Mouse (Mus musculus): Measurements from ENCODE around the gene Rarres2.
A peak's percentile ranks its signal among the peaks of the same experiment; 100 is the strongest.

Gene Rarres2

GRCm38 (mm10) chr6:48572572-48573061 is at the start of gene Rarres2:
Gene Rarres2, minus strand, starts transcription at chr6:48572789.
- no peak for DNase-seq (ENCODE audit: low spot score)

- DNase-seq (ENCODE audit: low spot score) = no peak
These were observed 47.4 kb upstream of the Rarres2 start for GRCm38 (mm10) chr6:48620031-48620430.

GRCm38 (mm10) chr6:48614756-48615155 is 42.2 kb upstream of the Rarres2 start:
- DNase-seq (ENCODE audit: low spot score) = no peak

DNA sequence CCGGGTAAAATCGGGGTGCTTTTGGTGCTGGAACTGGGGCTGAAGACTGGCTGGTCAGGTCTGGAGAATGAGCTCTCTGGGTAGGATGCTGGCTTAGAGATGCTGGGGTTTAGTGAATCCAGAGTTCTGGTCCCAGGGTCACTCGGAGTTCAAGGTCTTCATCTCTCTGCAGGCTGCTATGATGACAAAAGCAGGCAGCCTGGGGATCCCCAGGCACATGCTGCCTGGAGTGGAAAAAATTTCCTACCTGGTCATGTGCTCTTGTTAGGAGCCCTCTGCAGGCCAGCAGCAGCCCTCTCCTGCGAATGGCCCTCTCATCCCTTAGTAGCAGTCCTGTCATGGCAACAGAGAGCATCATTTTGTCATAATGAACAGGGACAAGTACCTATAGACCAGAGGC is 40.9 kb upstream of the Rarres2 start:
- no peak for DNase-seq (ENCODE audit: low spot score)

GRCm38 (mm10) chr6:48610657-48611056 is 38.1 kb upstream of the Rarres2 start:
- no peak for DNase-seq (ENCODE audit: low spot score)

- DNase-seq (ENCODE audit: low spot score) = no peak
These were observed 36.9 kb upstream of the Rarres2 start for GRCm38 (mm10) chr6:48609512-48609911.

DNA sequence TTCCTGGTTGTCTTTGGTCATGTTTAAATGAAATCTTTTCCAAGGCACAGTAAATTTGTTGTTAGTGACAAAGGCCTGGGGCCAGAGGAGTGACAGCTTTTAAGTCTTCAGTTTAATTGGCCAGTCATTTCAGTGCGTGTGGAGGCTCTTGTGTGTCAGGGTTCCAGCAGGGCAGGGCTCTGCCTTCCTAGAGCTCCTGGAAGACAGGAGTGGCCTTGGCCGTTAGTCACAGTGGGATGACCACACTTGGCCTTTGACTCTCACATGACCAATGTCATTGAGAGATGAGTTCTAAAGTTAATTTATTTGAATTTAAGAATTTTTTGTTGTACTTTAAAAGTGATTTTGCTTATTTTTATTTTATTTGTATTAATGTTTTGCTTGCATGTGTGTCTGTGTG is 35.5 kb upstream of the Rarres2 start:
- no peak for DNase-seq (ENCODE audit: low spot score)

GRCm38 (mm10) chr6:48602080-48602741 is 29.6 kb upstream of the Rarres2 start:
- no peak for DNase-seq (ENCODE audit: low spot score)

DNA sequence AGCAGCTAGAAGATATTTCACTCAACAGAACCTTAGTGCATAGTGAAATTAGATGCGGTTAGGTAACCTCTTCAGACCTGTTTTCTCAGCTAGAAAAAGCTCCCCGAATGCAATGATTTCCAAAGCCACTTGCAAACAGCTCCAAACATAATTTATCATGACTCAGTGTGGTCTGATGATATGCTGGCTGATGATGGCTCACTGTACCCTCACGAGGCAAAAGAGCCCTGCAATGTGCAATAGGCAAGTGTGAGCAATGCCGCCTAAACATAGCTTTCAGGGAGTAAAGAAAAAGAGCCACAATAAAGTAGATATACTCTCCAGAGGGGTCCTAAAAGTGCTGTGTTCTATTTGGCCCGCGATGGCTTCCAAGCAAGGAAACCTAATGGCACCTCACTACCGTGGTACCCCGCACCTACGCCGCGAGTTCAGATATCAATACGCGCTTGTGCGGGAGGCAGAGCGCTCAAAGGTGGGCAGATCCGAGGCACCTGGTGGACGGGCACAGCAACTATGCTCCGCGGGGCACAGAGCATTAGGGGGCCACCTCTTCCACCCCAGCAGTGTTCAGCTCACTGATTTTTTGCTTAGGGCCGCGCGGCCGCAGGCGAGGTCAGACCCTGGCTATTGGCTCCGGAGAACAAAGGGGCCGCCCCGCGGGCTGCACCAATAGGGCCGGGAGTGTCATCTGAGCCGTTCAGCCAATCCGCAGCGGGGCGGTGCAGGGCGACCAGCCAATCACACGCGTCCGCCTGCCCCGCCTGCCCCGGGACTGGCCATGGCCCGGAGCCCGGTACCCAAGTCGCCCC is 28.9 kb upstream of the Rarres2 start, which contains the start of gene Zfp775:
Gene Zfp775, plus strand, starts transcription at position 793 of the 809 bp plus-strand sequence.
- DNase-seq (ENCODE audit: low spot score) = peak; percentile 97

GRCm38 (mm10) chr6:48600594-48600993 is 28.0 kb upstream of the Rarres2 start:
- DNase-seq (ENCODE audit: low spot score) = no peak

DNA sequence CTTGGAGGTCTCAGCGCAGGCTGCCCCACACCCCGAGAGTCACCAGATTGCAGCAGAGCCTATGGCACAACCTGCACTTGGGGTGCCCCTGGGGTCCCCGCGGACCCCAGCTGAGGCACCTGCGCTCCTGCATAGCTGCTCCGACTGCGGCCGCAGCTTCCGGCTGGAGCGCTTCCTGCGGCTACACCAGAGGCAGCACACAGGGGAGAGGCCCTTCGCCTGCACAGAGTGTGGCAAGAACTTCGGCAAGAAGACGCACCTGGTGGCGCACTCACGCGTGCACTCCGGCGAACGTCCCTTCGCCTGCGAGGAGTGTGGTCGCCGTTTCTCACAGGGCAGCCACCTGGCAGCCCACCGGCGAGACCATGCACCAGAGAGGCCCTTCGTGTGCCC is 24.6 kb upstream of the Rarres2 start:
- DNase-seq (ENCODE audit: low spot score) = no peak

DNA sequence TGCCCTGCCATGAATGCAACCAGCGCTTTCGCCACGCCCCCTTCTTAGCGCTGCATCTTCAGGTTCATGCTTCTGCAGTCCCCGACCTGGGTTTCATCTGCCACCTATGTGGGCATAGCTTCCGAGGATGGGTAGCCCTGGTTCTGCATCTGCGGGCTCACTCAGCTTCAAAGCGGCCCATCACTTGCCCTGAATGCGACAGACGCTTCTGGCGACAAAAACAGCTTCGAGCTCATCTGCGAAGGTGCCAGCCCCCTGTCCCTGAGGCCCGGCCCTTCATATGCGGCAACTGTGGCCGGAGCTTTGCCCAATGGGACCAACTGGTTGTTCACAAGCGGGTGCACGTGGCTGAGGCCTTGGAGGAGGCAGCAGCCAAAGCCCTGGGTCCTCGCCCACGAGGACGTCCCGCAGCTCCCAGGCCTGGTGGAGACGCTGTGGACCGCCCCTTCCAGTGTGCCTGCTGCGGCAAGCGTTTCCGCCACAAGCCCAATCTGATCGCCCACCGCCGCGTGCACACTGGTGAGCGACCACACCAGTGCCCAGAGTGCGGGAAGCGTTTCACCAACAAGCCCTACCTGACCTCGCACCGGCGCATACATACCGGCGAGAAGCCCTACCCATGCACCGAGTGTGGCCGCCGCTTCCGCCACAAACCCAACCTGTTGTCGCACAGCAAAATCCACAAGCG is 24.1 kb upstream of the Rarres2 start:
- no peak for DNase-seq (ENCODE audit: low spot score)

DNA sequence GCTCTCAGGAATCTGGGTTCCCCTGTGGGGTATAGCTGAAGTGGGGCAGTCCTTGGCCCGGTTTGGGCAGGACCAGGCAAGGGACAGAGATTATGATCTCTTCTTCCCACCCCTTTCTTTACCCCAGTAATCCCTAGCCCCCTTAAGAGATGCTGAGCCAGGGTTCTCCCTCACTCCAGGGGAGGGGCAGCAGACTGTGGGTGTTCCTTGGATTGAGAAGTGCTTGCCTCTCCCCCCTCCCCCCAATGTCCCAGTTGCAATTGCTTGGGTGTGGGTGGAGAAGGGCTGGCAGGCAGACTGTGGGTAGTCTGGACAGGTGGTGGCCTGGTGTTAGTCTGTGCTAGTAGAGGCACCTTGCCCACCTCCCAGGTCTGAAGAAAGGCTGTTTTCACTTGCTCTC is 22.7 kb upstream of the Rarres2 start:
- no peak for DNase-seq (ENCODE audit: low spot score)

DNA sequence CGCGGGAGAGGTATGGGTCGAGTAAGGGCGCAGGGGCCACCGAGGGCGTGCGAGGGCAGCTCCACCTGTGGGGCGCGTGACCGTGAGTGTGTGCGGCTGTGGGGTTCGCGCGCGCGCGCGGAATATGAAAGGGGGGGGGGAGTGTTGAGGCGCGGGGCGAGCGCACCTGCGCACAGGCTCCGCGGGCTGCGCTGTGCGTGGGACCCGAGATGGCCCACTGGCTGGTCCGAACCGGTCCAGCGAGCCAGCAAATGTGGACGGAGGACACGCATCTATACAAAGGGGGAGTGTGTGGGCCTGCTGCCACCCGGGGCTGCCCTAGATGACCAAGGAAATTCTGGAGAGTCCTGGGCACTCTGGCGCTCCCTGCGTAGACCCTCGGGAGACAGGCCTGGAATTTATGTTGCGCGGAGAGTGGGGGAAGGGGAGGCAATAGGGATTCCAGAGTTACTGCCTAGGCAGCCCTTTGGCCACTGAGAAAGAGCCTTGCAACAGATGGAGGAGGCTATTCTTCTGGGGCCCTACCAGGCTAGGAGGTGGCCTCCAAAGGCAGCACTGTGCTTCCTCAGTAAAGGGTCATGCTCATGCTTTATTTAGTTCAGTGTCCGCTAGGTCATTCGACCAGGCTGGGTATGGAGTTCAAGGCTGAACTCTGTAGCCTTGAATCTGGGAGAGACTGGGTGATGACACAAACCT is 21.6 kb upstream of the Rarres2 start:
- no peak for DNase-seq (ENCODE audit: low spot score)

DNA sequence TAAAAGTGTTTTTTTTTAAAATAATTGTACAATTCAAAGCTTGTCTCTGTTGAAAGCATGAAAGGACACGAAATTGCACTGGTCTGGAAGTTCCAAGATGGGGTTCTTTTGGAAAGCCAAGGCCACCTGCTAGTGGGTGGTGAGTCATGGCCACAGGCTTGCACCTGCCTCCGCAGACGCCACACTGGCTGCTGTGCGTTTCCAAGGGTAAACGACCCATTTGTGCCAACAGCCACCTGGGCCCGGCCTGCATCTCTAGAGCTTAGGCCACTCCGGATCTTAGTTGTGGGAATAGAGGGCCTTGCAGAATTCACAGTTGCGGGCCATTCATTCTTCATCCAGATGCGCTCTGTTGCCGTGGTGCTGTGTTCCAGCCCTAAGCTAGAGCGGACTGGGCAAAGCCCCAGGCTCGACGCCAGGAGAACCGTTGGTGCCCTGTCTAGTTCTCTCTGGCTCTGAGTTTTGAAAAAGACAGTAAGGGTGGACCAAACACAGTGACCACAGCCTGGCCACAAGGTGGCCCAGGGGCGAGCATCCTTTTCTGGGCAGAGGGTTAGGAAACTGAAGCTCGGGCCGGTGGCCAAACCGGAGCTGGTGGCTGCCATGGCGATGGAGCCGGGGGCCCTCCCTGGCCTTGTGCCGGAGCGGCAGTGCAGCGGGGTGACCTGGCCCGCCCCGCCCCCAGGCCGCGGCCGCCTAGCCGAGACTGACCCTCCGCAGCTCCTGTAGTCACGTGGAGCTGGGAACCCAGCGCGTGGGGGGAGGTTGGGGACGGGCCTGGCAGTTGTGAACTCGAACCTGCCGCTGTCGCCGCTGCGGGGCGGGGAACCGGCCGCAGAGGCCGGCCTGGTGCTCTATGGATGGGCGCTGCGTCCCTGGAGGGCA is 20.8 kb upstream of the Rarres2 start, which contains the start of the genes Repin1 and Gm44965:
Gene Repin1, plus strand, starts transcription at position 726 of the 885 bp plus-strand sequence.
Gene Gm44965, plus strand, starts transcription at position 784 of the 885 bp plus-strand sequence.
- DNase-seq (ENCODE audit: low spot score) = peak; percentile 96

GRCm38 (mm10) chr6:48591871-48592270 is 19.3 kb upstream of the Rarres2 start:
- no peak for DNase-seq (ENCODE audit: low spot score)

DNA sequence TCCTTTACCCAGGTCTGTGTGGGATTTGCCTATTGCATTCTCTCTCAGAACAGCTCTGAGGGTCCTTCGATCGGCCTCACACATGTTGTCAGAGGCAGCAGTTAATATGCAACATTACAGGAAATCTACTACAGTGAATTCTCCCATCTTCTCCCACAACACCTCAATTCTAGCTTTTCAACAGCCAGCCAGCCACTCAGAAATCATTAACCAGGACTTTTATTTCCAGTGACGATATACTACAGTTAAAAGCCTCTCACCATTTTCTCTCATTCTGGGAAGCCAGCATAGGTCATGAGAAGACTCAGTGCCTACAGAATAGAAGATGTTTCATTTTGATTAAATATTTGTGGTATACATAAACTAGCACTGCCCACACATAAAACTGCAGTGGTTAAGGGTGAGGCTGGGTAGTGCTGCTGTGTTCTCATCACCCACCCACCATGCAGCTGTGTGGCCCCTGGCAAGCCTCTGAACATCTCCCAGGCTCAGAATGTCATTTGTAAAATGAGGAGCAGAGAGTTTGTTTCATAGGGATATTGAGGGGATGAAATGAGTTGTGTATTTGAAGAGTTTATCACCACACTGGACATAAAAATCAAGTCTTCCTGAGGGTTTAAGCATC is 18.7 kb upstream of the Rarres2 start:
- DNase-seq (ENCODE audit: low spot score) = no peak

DNA sequence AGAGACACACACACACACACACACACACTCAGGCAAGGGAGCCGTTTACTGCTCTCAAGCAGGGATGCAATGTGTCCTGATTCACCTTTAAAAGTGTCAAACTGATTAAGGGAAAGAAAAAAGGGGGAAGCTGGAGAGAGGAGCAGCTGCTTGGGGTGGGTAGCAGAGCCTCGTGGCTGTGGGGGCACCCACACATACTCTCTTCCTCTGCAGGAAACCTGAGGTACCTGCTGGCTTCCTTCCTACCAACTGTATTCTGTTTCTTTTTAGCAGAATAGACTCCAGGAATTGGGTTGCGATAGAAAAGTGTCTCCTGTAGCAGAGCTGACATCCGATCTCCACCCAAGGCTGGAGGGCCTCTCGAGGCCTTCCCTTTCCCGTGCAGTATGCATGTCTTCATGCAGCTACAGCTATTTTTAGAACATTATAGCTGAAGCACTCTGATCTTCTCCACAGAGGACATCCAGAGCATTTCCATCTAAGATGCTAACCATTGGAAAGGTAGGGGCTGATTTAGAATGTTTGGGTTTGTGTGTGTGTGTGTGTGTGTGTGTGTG is 16.7 kb upstream of the Rarres2 start, which contains the start of gene Gm45021:
Gene Gm45021, plus strand, starts transcription at position 417 of the 557 bp plus-strand sequence.
- DNase-seq (ENCODE audit: low spot score) = no peak

- no peak for DNase-seq (ENCODE audit: low spot score)
These were observed 9.4 kb upstream of the Rarres2 start for GRCm38 (mm10) chr6:48582037-48582436.

- no peak for DNase-seq (ENCODE audit: low spot score)
These were observed 8.7 kb upstream of the Rarres2 start for GRCm38 (mm10) chr6:48581257-48581656.

All from ovary, postnatal 36 days (tissue).